Mouse (Mus musculus) bone marrow, adult 2 months (tissue): ENCODE measurements around the gene Pnpla1.

ENCODE experiments used
- CTCF ChIP-seq: fragments of 200-500 bp; IDR thresholded peaks from 2 replicates; pipeline ENCODE4 v1.5.1; 2011; ENCODE audit warnings: low read length, control low read depth; ENCODE audit not compliant: control insufficient read depth, insufficient read depth
- POLR2A ChIP-seq: fragments of 200-500 bp; IDR thresholded peaks from 2 replicates; pipeline ENCODE4 v1.6.1; 2011; ENCODE audit warnings: low read depth, mild to moderate bottlenecking, control low read depth, low read length, borderline replicate concordance; ENCODE audit not compliant: control insufficient read depth

DNA sequence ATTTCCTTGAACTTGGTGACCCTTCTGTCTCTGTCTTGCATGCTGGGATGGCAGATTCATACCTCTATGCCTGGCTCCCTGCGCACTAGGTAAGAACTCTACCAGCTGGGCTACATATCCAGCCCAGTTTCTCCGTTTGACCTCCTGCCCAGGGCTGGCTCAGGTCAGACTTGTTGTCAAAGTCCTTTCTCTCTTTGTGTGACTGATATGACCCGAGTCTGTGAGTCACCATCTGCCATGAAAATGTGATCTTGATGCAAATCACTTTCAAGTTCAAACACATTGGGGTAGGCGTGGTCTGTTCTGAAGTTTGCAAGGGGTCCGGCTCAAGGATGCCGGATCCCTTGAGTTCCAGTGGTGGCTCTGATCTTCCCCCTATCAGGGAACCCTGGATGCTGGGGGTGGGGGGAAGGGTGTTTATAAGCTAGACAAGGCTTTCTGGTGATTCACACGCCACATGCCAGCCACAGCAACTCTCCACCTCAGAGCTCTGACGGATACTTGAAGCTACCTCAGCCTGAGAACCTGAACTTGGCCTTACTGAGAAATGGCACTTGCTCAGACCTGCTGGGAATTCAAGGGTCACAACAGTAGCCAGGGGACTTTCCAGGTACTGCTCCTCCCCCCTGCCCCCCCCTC is 66.9 kb downstream of the Pnpla1 start:
- no peak for TF ChIP-seq POLR2A
- TF ChIP-seq CTCF: no peak
